Mouse (Mus musculus): ENCODE results near the gene 4921511M17Rik. TPM values are rescaled to one million over a fixed set of nuclear protein-coding genes. Genes with fewer than 3 reads are reported as not detected.
"Not testable (repeated sequence)": the region's sequence is repeated elsewhere in the genome, so short reads cannot be mapped to it uniquely, and the experiment has no call there.

Gene 4921511M17Rik
- not detected in 2 replicates for total RNA-seq (2021)
- long read RNA-seq, experiment 1: 0 reads
- long read RNA-seq, experiment 2: 0 reads

- DNase-seq: not testable (repeated sequence)
Observed at GRCm38 (mm10) chrX:154033727-154034126, at the start of gene 4921511M17Rik. 4921511M17Rik (minus strand) TSS chrX:154033827.

GRCm38 (mm10) chrX:154054939-154055338 lies 21.3 kb upstream of the 4921511M17Rik start, which contains the start of gene Gm10057:
Gm10057 (minus strand) TSS chrX:154055039.
- not testable (repeated sequence) for DNase-seq

- DNase-seq: not testable (repeated sequence)
Observed at GRCm38 (mm10) chrX:154012540-154012939, 21.1 kb downstream of the 4921511M17Rik start, which contains the start of gene Samt1. Samt1 (minus strand) TSS chrX:154012640.

- DNase-seq: not testable (repeated sequence)
Observed at GRCm38 (mm10) chrX:153976914-153977313, 56.7 kb downstream of the 4921511M17Rik start.

GRCm38 (mm10) chrX:153976467-153976866 lies 57.2 kb downstream of the 4921511M17Rik start:
- not testable (repeated sequence) for DNase-seq

- DNase-seq: no peak
Observed at GRCm38 (mm10) chrX:153974450-153974849, 59.2 kb downstream of the 4921511M17Rik start.

Other genes with a start within 250 kb of the 4921511M17Rik start
- 0.78 and 0.86 TPM in 2 replicates for gene Spin2c, start 201.6 kb downstream of the 4921511M17Rik start, total RNA-seq (2021)
- not detected in 2 replicates for gene Samt1, start 21.2 kb downstream of the 4921511M17Rik start, total RNA-seq (2021)
- not detected in 2 replicates for gene Gm10057, start 21.2 kb upstream of the 4921511M17Rik start, total RNA-seq (2021)
- gene Gm15140, start 86.9 kb upstream of the 4921511M17Rik start, total RNA-seq (2021): not detected in 2 replicates